Mouse (Mus musculus) cerebellum, postnatal 25 days (tissue): ENCODE results near the gene Thada.

Source experiments
- DNase-seq, 2 experiments: peaks; one replicate each; pipeline ENCODE4 v3.0.0; 2021; ENCODE audit warnings: mixed read lengths in 2 of 2

Thada gene

GRCm38 (mm10) chr17:84207611-84208010 is 258.4 kb downstream of the Thada start:
- DNase-seq, result no peak

GRCm38 (mm10) chr17:84206239-84206638 is 259.8 kb downstream of the Thada start:
- DNase-seq, result no peak

GRCm38 (mm10) chr17:84204962-84205361 is 261.0 kb downstream of the Thada start:
- DNase-seq, result no peak

- DNase-seq, result no peak
Measured at GRCm38 (mm10) chr17:84203340-84203739, 262.7 kb downstream of the Thada start.

GRCm38 (mm10) chr17:84201183-84201582 is 264.8 kb downstream of the Thada start:
- DNase-seq, result no peak

GRCm38 (mm10) chr17:84197912-84198344 is 268.1 kb downstream of the Thada start:
- DNase-seq, result no peak

GRCm38 (mm10) chr17:84196329-84196728 is 269.7 kb downstream of the Thada start:
- DNase-seq, result no peak

GRCm38 (mm10) chr17:84195835-84196234 is 270.2 kb downstream of the Thada start:
- no peak for DNase-seq

GRCm38 (mm10) chr17:84195003-84195395 is 271.0 kb downstream of the Thada start:
- no peak for DNase-seq

- DNase-seq, result no peak
Measured at GRCm38 (mm10) chr17:84194282-84195002, 271.6 kb downstream of the Thada start.

GRCm38 (mm10) chr17:84193411-84193810 is 272.6 kb downstream of the Thada start:
- DNase-seq, result no peak

- no peak for DNase-seq
Measured at GRCm38 (mm10) chr17:84191946-84192345, 274.1 kb downstream of the Thada start.

GRCm38 (mm10) chr17:84190885-84191284 is 275.1 kb downstream of the Thada start:
- DNase-seq, result peak; percentile 75 to 86

- no peak for DNase-seq
Measured at GRCm38 (mm10) chr17:84189127-84189854, 276.7 kb downstream of the Thada start.

- peak; percentile 69 to 77 for DNase-seq
Measured at GRCm38 (mm10) chr17:84188374-84188961, 277.5 kb downstream of the Thada start.

GRCm38 (mm10) chr17:84187727-84188373 is 278.2 kb downstream of the Thada start, which contains the start of gene Zfp36l2:
Gene Zfp36l2 (minus strand): TSS chr17:84187947.
- DNase-seq, result peak; percentile 54 to 72

- DNase-seq, result peak in 1 of 2 experiments; percentile 10
Measured at GRCm38 (mm10) chr17:84187264-84187663, 278.7 kb downstream of the Thada start.

- DNase-seq, result peak; percentile 31 to 32
Measured at GRCm38 (mm10) chr17:84186451-84187202, 279.4 kb downstream of the Thada start.

- peak; percentile 33 to 60 for DNase-seq
Measured at GRCm38 (mm10) chr17:84185581-84186450, 280.2 kb downstream of the Thada start.

- peak in 1 of 2 experiments; percentile 1 for DNase-seq
Measured at GRCm38 (mm10) chr17:84185011-84185411, 281.0 kb downstream of the Thada start.

GRCm38 (mm10) chr17:84183291-84183781 is 282.7 kb downstream of the Thada start:
- peak; percentile 49 to 63 for DNase-seq
